Mouse (Mus musculus): ENCODE data around the gene Sh3pxd2b.

- TF ChIP-seq TAL1 (IDR thresholded peaks at IDR 0.05; ENCODE audit: low read length) (no peak), GATA1 (IDR thresholded peaks at IDR 0.05; ENCODE audit: low read length) (no peak)
These were observed 6.8 kb upstream of the Sh3pxd2b start for GRCm38 (mm10) chr11:32340476-32341473.

All from erythroblast, embryonic 14.5 days (primary cell).